Mouse (Mus musculus): ENCODE measurements around the gene Tmem132b. TPM values are rescaled to one million over a fixed set of nuclear protein-coding genes. Genes with fewer than 3 reads are reported as not detected.

The Tmem132b gene
- total RNA-seq, 4 experiments from 2014 or later, result 2.6 to 7.0 (median 4.5) TPM

DNA sequence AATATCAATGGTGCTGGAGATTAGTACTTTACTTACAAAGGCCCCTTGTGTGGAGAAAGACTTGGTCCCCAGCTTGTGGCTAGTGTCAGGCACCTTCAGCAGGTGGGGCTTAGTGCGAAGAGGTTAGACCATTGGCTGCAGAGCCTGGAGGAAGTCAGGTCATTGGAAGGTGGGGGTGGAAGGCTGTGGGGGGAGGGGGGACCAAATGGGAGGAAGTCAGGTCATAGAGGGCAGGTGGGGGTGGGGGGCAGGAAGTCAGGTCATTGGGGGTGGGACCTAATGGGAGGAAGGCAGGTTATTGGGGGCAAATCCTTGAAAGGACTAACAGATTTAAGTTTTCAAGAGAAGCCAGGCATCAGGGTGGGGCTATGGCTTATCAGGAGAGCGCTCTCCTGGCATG lies 44.3 kb downstream of the Tmem132b start:
- DNase-seq (ENCODE audit: low spot score in 2 of 2), result no peak

DNA sequence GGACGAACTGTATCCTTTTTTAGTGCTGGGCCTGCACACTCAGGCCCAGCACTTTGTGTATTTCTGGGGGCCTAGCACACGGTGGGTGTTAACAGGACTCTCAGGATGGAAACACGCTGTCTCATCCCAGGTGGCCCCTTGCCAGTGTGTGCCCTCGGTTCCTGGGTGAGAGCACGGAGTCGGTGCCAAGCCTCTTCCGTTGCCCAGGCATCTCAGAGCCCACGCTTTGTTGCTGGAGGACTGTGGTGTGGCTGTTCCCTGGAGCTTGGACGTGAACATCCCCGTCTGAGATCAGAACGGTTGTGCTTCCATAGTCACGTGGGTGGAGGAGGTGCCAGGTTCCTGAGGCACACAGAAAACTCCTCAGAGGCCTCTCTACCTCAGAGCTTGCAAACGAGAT lies 47.1 kb downstream of the Tmem132b start:
- DNase-seq (ENCODE audit: low spot score in 2 of 2), result no peak

DNA sequence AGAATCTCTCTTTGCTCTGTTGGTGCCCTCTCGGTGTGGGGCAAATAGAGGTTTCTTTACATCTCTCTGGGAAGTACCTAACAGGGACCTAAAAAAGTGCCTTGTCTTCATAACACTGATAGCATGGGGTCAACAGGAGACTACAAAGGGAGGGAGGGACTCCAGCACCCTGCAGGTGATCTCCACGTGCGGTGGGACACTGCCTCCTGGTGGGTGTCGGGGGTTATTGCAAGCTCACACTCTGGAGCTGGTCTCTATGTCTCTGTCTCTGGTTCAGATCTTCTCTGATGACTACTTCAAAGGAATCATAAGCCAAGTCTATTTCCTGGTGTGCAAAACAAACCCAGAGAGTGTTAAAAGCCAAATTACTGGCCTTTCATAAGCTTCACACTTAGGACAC lies 47.6 kb downstream of the Tmem132b start:
- DNase-seq (ENCODE audit: low spot score in 2 of 2), result no peak

- DNase-seq (ENCODE audit: low spot score in 2 of 2), result no peak
Observed at GRCm38 (mm10) chr5:125583298-125583697, 51.7 kb downstream of the Tmem132b start.

GRCm38 (mm10) chr5:125583836-125584235 lies 52.3 kb downstream of the Tmem132b start:
- no peak for DNase-seq (ENCODE audit: low spot score in 2 of 2)

- DNase-seq (ENCODE audit: low spot score in 2 of 2), result no peak
Observed at GRCm38 (mm10) chr5:125585211-125585610, 53.6 kb downstream of the Tmem132b start.

DNA sequence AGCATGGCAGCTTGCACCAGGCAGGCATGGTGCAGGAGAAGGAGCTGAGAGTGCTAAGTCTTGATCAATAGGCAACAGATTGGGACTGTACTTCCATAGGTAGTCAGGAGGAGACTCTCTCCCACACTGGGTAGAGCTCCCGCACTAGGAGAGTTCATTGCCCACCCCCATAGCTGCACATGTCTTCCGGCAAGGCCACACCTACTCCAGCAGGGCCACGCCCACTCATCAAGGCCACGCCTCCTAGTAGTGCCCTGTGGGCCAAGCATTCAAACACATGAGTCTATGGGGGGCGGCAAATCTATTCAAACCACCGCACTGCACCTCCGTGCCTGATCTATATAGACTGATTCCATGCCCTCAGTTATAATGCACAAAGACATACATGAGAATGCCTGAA lies 56.6 kb downstream of the Tmem132b start:
- DNase-seq (ENCODE audit: low spot score in 2 of 2), result no peak

- no peak for DNase-seq (ENCODE audit: low spot score in 2 of 2)
Observed at GRCm38 (mm10) chr5:125588876-125589667, 57.5 kb downstream of the Tmem132b start.

- DNase-seq (ENCODE audit: low spot score in 2 of 2), result no peak
Observed at GRCm38 (mm10) chr5:125598056-125598455, 66.5 kb downstream of the Tmem132b start.

DNA sequence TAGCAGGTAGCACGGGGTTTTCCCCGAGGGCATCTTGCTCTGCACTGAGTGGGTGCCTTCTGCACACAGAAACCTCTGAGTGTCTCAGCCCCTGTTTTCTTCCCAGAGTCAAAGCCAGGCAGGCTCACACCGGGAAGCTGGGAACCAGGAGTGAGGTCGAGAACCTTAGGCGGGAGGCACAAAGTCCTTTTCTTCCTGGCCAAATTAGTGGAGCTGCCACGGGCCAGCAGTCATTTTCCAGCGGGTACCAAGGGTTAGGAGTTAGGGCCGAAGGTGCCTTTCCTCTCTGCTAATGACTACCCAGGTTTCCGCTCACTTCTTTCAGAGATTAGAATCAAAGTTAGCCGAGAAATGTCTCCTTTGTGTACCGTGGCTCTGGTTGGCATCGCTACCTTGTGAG lies 75.6 kb downstream of the Tmem132b start:
- DNase-seq (ENCODE audit: low spot score in 2 of 2), result no peak

- no peak for DNase-seq (ENCODE audit: low spot score in 2 of 2)
Observed at GRCm38 (mm10) chr5:125609968-125610367, 78.4 kb downstream of the Tmem132b start.

DNA sequence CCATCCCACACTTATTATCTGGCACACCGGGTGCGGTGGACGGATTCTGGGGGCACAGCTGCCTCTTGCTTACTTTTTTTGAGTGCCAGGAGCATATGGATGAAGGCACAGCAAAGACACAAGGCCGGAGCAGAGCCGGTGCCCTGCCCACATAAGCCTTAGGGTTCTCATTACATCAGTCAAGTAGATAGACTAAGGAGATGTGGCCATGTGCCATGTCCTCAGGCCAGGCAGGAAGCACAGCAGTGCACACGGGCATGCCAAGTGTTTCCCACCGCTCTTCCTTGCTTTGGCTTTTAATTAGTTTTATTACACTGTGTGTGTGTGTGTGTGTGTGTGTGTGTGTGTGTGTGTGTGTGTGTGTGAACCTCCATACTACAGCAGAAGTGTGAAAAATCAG lies 80.9 kb downstream of the Tmem132b start:
- no peak for DNase-seq (ENCODE audit: low spot score in 2 of 2)

DNA sequence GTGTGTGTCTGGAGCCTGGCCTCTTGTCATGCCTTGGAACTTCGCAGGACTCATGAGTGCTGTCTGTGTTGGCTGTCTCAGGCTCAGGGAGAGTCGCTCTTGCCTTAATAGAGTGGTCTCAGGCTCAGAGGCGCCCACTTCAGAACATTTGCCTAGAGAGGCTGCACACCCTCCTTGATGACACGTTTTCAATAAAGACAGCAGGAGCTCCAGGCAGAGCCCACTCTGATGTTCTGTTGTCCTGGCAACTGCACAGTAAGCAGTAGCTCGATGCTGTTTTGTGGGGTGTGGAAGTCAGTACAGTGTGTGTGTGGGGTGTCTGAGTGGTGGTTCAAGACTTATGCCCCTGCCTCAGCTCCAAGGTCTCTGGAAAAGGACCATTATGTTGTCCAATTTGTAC lies 81.6 kb downstream of the Tmem132b start:
- no peak for DNase-seq (ENCODE audit: low spot score in 2 of 2)

DNA sequence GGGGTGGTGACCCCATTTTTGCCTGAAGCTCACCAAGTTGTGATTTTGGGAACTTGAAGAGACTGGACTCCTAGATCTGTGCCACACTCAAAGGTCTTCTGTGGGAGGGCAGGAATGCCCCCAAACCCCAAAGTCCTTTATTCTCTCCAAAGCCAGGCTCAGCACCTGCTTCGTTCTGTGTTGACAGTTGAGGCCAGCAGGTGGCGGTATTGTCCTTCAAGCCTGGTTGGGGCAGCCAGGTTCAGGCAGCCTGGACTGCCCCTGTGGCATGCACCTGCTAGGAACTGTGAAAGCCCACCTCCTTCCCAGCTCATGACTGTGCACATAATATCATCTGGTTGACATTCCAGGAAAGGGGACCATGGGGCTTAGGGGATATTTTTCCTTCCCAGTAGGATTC lies 82.8 kb downstream of the Tmem132b start:
- no peak for DNase-seq (ENCODE audit: low spot score in 2 of 2)

DNA sequence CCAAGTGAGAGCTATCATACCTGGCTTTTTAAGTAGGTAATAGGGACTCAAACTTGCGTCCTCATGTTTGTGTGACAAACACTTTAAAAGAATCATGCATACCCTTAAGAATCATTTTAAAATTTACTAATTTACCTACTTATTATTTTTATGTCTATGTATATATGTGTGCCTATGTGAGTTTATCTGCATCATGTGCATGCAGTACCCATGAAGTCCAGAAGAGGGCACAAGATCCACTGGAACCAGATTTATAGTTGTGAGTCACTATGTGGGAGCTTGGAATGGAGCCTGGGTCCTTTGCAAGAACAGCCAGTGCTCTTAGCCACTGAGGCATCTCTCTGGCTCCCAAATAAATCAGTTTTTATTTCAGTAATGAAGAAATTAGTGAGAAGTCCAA lies 85.5 kb downstream of the Tmem132b start:
- no peak for DNase-seq (ENCODE audit: low spot score in 2 of 2)

DNA sequence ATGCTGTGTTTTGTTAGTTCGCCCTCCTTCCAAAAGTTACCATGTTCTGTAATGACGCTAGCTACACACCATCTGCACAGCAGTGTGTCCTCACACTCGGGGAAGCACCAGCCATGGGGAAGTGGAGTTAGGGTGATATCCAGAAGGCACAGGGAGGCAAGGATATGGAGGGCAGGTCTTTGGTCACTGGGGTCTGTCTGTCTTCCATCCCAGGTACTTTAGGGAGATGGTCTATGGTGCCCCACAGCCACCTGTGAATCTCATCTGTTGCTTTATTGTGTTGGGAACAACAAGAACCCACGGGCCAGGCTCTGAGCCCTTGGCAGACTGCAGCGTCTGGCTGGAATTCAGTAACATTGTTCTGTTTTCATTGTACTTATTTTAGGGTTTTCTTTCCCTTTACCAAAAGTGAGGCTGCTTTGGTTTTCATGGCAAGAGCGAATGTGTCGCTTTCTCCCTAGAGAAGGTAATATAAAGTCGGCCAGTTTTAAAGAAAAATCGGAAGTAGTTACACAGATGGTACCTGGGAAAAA lies 96.3 kb downstream of the Tmem132b start:
- DNase-seq (ENCODE audit: low spot score in 2 of 2), result no peak

DNA sequence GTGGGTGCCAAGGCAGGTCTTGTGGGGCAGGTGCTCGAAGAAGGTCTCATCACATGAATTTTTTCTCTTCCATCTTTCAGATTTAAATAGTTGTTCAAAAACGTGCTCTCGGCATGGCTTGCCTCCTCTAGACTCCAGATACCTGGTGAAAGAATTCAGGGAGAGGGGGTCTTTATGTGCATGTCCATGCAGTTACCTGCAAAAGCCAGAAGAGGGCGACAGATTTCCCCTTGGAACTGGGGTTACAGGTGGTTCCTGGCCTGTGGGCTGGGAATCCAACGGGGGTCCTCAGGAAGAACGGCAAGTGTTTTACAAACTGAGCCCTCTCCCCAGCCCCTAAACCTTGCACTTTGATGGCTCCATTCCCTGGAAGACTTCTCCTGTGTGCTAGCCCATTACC lies 103.1 kb downstream of the Tmem132b start:
- no peak for DNase-seq (ENCODE audit: low spot score in 2 of 2)

GRCm38 (mm10) chr5:125640966-125641365 lies 109.4 kb downstream of the Tmem132b start:
- DNase-seq (ENCODE audit: low spot score in 2 of 2), result no peak

DNA sequence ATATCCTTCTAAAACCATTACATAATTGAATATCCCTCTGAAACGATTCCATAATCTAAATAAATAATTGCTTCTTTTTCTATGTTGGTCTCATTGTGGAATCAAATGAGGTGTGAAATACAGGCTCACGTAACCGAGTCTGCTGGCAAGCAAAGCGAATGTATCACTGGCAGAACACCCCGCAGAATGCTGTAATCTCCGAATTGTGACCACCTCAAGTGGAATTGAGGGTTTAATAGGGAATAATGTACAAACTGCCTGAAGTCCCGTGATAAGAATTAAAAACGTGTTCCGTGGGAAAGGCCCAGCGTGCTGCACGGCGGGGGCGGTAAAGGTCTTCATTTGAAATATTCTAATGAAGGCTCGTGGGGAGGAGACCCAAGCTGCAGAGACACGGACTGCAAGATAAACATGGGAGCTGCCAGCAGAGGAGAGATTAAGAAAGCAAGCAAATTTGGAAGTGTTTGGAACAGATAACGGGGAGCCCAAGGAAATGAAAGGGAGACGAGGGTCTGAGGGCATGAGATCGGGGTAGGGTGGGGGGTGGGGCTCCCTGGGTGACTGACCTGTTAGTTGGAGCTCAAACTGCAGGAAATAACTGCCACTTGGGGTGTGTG lies 110.1 kb downstream of the Tmem132b start:
- DNase-seq (ENCODE audit: low spot score in 2 of 2), result no peak

- DNase-seq (ENCODE audit: low spot score in 2 of 2), result no peak
Observed at GRCm38 (mm10) chr5:125648236-125648635, 116.7 kb downstream of the Tmem132b start.

- no peak for DNase-seq (ENCODE audit: low spot score in 2 of 2)
Observed at GRCm38 (mm10) chr5:125649982-125650381, 118.4 kb downstream of the Tmem132b start.

DNA sequence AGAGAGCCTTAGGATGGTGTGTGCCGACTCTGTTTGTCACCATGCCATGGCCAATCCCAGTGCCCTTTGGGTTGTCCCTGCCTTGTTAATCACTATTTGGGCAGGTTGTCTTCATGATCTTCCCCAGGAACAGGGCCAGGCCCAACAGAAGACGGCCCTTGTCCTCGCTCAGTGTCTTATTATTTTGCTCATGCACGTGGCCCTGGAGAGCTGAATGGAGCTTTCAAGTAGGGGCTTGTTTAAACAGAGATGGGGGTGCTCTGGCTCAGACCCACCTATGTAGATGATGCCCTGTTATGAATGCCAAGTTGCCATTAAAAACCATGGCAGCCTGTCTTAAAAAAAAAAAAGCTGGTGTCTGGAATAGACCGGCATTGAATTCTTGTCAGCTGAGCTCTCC lies 126.5 kb downstream of the Tmem132b start:
- no peak for DNase-seq (ENCODE audit: low spot score in 2 of 2)

Measured in gastrocnemius, adult 8-10 months (tissue).